Comparison of ENCODE assay signal across 9 mouse cellular contexts in genomic region chr15:43991229-43991628, GRCm38 (mm10).
DNase-seq lines count a peak whose midpoint lies in the region; ATAC-seq and TF ChIP-seq lines count a peak whose summit lies in the region.
"Had no signal": no experiment of that assay in that cellular context is flagged by ENCODE, and none has a peak within 500 bp of the region (broad histone marks: within the 10 kb centered on the region; RNA-seq: fewer than 3 reads in every experiment).

No protein-coding gene starts in this region.

- no peaks in the 10 kb centered on the region for H3K27me3 ChIP-seq in hindbrain, postnatal 0 days (ENCODE audit: insufficient read depth, low read length)
- no peaks in the 10 kb centered on the region for H3K27me3 ChIP-seq in hindbrain, embryonic 13.5 days
- H3K27me3 ChIP-seq in MEL (ENCODE audit: control insufficient read depth in 1 of 2, insufficient read depth in 2 of 2, low read length in 2 of 2), result no peaks in the 10 kb centered on the region; a peak in 1 of 4 replicates
- H3K27me3 ChIP-seq in heart, embryonic 12.5 days (replicated peaks), result no peaks in the 10 kb centered on the region
- H3K27me3 ChIP-seq: neural tube, embryonic 13.5 days had no signal

- H3K36me3 ChIP-seq in hindbrain, postnatal 0 days (ENCODE audit: insufficient read depth, low read length), result no peaks in the 10 kb centered on the region
- no peaks in the 10 kb centered on the region for H3K36me3 ChIP-seq in hindbrain, embryonic 13.5 days
- no peaks in the 10 kb centered on the region for H3K36me3 ChIP-seq in MEL (ENCODE audit: control insufficient read depth in 1 of 2, insufficient read depth in 2 of 2, low read length in 2 of 2)
- no peaks in the 10 kb centered on the region for H3K36me3 ChIP-seq in heart, embryonic 12.5 days
- H3K36me3 ChIP-seq: neural tube, embryonic 13.5 days had no signal

- no peak for ATAC-seq in hindbrain, postnatal 0 days
- ATAC-seq in hindbrain, embryonic 13.5 days (ENCODE audit: low FRiP score), result no peak
- ATAC-seq in heart, embryonic 12.5 days (ENCODE audit: insufficient number of reproducible peaks, low FRiP score), result no peak

- H3K4me1 ChIP-seq in hindbrain, postnatal 0 days (ENCODE audit: insufficient read depth, low read length), result no peaks in the 10 kb centered on the region
- no peaks in the 10 kb centered on the region for H3K4me1 ChIP-seq in hindbrain, embryonic 13.5 days (replicated peaks)
- H3K4me1 ChIP-seq in MEL (ENCODE audit: control insufficient read depth in 1 of 2, insufficient read depth in 2 of 2, low read length in 2 of 2), result no peaks in the 10 kb centered on the region
- no peaks in the 10 kb centered on the region for H3K4me1 ChIP-seq in heart, embryonic 12.5 days (replicated peaks)
- H3K4me1 ChIP-seq: neural tube, embryonic 13.5 days had no signal

- peak; percentile 85 for TF ChIP-seq CTCF in hindbrain, postnatal 0 days (IDR thresholded peaks at IDR 0.05; ENCODE audit: low read depth)
- peak; percentile 24 to 81 (median 55); a peak in 5 of 6 replicates for TF ChIP-seq CTCF in MEL (IDR thresholded peaks at IDR 0.05 in 2 of 3, conservative IDR thresholded peaks at IDR 0.05 in 1 of 3; ENCODE audit: control insufficient read depth in 1 of 3, insufficient read depth in 1 of 3, low read depth in 2 of 3, low read length in 3 of 3, poor library complexity in 1 of 3, severe bottlenecking in 1 of 3)

- H3K9ac ChIP-seq in hindbrain, postnatal 0 days (replicated peaks; ENCODE audit: low read length), result no peak overlapping the region
- no peak overlapping the region for H3K9ac ChIP-seq in hindbrain, embryonic 13.5 days
- H3K9ac ChIP-seq in MEL (ENCODE audit: control insufficient read depth, low read depth, low read length, poor library complexity, severe bottlenecking), result no peak overlapping the region
- H3K9ac ChIP-seq in heart, embryonic 12.5 days, result no peak overlapping the region
- H3K9ac ChIP-seq: neural tube, embryonic 13.5 days had no signal

- no peak overlapping the region for H3K27ac ChIP-seq in hindbrain, postnatal 0 days
- H3K27ac ChIP-seq in hindbrain, embryonic 13.5 days, result no peak overlapping the region
- no peak overlapping the region for H3K27ac ChIP-seq in MEL (ENCODE audit: control insufficient read depth, low read depth, low read length)
- H3K27ac ChIP-seq in heart, embryonic 12.5 days (ENCODE audit: poor library complexity, severe bottlenecking), result no peak overlapping the region
- H3K27ac ChIP-seq: neural tube, embryonic 13.5 days had no signal

- no peak overlapping the region for H3K4me2 ChIP-seq in hindbrain, postnatal 0 days (ENCODE audit: low read depth, low read length)
- no peak overlapping the region for H3K4me2 ChIP-seq in hindbrain, embryonic 13.5 days
- H3K4me2 ChIP-seq in heart, embryonic 12.5 days, result no peak overlapping the region
- H3K4me2 ChIP-seq: neural tube, embryonic 13.5 days had no signal

- TF ChIP-seq EP300 in MEL (IDR thresholded peaks at IDR 0.05; ENCODE audit: low read depth in 1 of 2, low read length in 2 of 2), result no peak

- 24% methylated on average over 1 of the region's 1 CpGs for WGBS in hindbrain, postnatal 0 days
- 52% methylated on average over 1 of the region's 1 CpGs for WGBS in hindbrain, embryonic 13.5 days
- 33% methylated on average over 1 of the region's 1 CpGs for WGBS in heart, embryonic 12.5 days

- no peaks in the 10 kb centered on the region for H3K9me3 ChIP-seq in hindbrain, postnatal 0 days (ENCODE audit: low read length)
- H3K9me3 ChIP-seq in hindbrain, embryonic 13.5 days, result no peaks in the 10 kb centered on the region
- H3K9me3 ChIP-seq in MEL (replicated peaks; ENCODE audit: insufficient read depth, low read length), result no peaks in the 10 kb centered on the region
- no peaks in the 10 kb centered on the region for H3K9me3 ChIP-seq in heart, embryonic 12.5 days (replicated peaks)
- H3K9me3 ChIP-seq: neural tube, embryonic 13.5 days had no signal

- no peak overlapping the region for H3K4me3 ChIP-seq in hindbrain, postnatal 0 days (ENCODE audit: low read length)
- no peak overlapping the region for H3K4me3 ChIP-seq in hindbrain, embryonic 13.5 days
- no peak overlapping the region for H3K4me3 ChIP-seq in MEL (ENCODE audit: control insufficient read depth in 1 of 2, insufficient read depth in 1 of 2, low read depth in 2 of 2, low read length in 2 of 2)
- no peak overlapping the region for H3K4me3 ChIP-seq in heart, embryonic 12.5 days
- H3K4me3 ChIP-seq: neural tube, embryonic 13.5 days had no signal

- DNase-seq in hindbrain, postnatal 0 days (ENCODE audit: low spot score), result peak; percentile 83
- DNase-seq in 416B (ENCODE audit: low read depth) (peak; percentile 65), MEL (ENCODE audit: low read depth, low spot score) (peak; percentile 63)
- peak; percentile 6 for DNase-seq in hindlimb bud, embryonic 11.5 days (ENCODE audit: extremely low spot score, low read depth, low spot score)
- DNase-seq in urinary bladder, postnatal 36 days (ENCODE audit: low spot score in 2 of 2), result no peak
- no peak for DNase-seq in urinary bladder, adult 18-20 months (ENCODE audit: low spot score in 2 of 2)

- peak; percentile 88 for TF ChIP-seq RAD21 in MEL (IDR thresholded peaks at IDR 0.05; ENCODE audit: low read depth, low read length)

- H3K79me2 ChIP-seq in MEL (ENCODE audit: control insufficient read depth, insufficient read depth, low read length, poor library complexity), result no peaks in the 10 kb centered on the region

- no peak for TF ChIP-seq POLR2A in MEL (IDR thresholded peaks at IDR 0.05; ENCODE audit: control insufficient read depth in 1 of 2, insufficient read depth in 1 of 2, low read depth in 1 of 2, low read length in 2 of 2, poor library complexity in 1 of 2)

TF ChIP-seq in MEL, 35 proteins besides CTCF, POLR2A, EP300 and RAD21:
- TF ChIP-seq ZC3H11A (IDR thresholded peaks at IDR 0.05; ENCODE audit: low read depth, low read length) (peak; percentile 77), CHD2 (IDR thresholded peaks at IDR 0.05; ENCODE audit: low read length) (no peak), GATA1 (IDR thresholded peaks at IDR 0.05; ENCODE audit: low read depth, low read length) (no peak), MAZ (IDR thresholded peaks at IDR 0.05; ENCODE audit: low read depth, low read length) (no peak), SMC3 (IDR thresholded peaks at IDR 0.05; ENCODE audit: low read depth, low read length) (peak; percentile 90)

Comparison
In these comparisons a context has a peak if more than half of its experiments do, and no peak if none do; other contexts are left out.
1. DNase-seq: peak in hindbrain, postnatal 0 days (single experiment), 416B (single experiment), MEL (single experiment) and hindlimb bud, embryonic 11.5 days (single experiment); none in urinary bladder, postnatal 36 days (0 of 2) and urinary bladder, adult 18-20 months (0 of 2).